Mouse (Mus musculus) MEL (cell line): ENCODE results near the gene Sox6. TPM values are rescaled to one million over a fixed set of nuclear protein-coding genes. Genes with fewer than 3 reads are reported as not detected.

ENCODE experiments used
- DNase-seq: peaks from one replicate; pipeline ENCODE4 v3.0.0; 2011; ENCODE audit warnings: low read depth, low spot score
- H3K27ac ChIP-seq: 2 replicates; pipeline ENCODE4 v1.5.1; 2012; ENCODE audit warnings: low read depth, mild to moderate bottlenecking, control low read depth, low read length, moderate library complexity; ENCODE audit not compliant: control insufficient read depth
- H3K27me3 ChIP-seq, 2 experiments: fragments of 150-350 bp in 1 of 2; sonication (generic) in 1 of 2; 2 replicates each; pipeline ENCODE4 v1.6.1; 2012; ENCODE audit warnings: low read length in 2 of 2, mild to moderate bottlenecking in 2 of 2, improper control_type of control experiment in 1 of 2, moderate library complexity in 1 of 2; ENCODE audit not compliant: insufficient read depth in 2 of 2, control insufficient read depth in 1 of 2
- H3K36me3 ChIP-seq, 2 experiments: 2 replicates each; pipeline ENCODE4 v1.6.1; 2012 to 2014; ENCODE audit warnings: low read length in 2 of 2, improper control_type of control experiment in 1 of 2, inconsistent platforms in 1 of 2, mild to moderate bottlenecking in 1 of 2; ENCODE audit not compliant: insufficient read depth in 2 of 2, control insufficient read depth in 1 of 2
- H3K4me1 ChIP-seq, 2 experiments: fragments of 150-350 bp in 1 of 2; sonication (generic) in 1 of 2; 2 replicates each; pipeline ENCODE4 v1.6.1; 2012; ENCODE audit warnings: low read length in 2 of 2, improper control_type of control experiment in 1 of 2, mild to moderate bottlenecking in 1 of 2; ENCODE audit not compliant: insufficient read depth in 2 of 2, control insufficient read depth in 1 of 2
- H3K4me3 ChIP-seq, 2 experiments: fragments of 150-350 bp in 1 of 2; sonication (generic) in 1 of 2; 2 replicates each; pipeline ENCODE4 v1.5.1; 2012; ENCODE audit warnings: low read depth in 2 of 2, low read length in 2 of 2, mild to moderate bottlenecking in 2 of 2, moderate library complexity in 2 of 2, control low read depth in 1 of 2, improper control_type of control experiment in 1 of 2; ENCODE audit not compliant: control insufficient read depth in 1 of 2, insufficient read depth in 1 of 2
- H3K79me2 ChIP-seq: 2 replicates; pipeline ENCODE4 v1.6.1; 2012; ENCODE audit warnings: mild to moderate bottlenecking, low read length, moderate library complexity; ENCODE audit not compliant: control insufficient read depth, poor library complexity, insufficient read depth
- H3K9ac ChIP-seq: 2 replicates; pipeline ENCODE4 v1.6.1; 2012; ENCODE audit warnings: low read depth, mild to moderate bottlenecking, control low read depth, low read length, moderate library complexity; ENCODE audit not compliant: control insufficient read depth, poor library complexity, severe bottlenecking
- H3K9me3 ChIP-seq: fragments of 150-350 bp; sonication (generic); replicated peaks from 2 replicates; pipeline ENCODE4 v1.6.1; 2012; ENCODE audit warnings: mild to moderate bottlenecking, low read length, improper control_type of control experiment, moderate library complexity; ENCODE audit not compliant: insufficient read depth
- BHLHE40 ChIP-seq: IDR thresholded peaks from 2 replicates; pipeline ENCODE4 v1.6.1; 2012; ENCODE audit warnings: low read depth, mild to moderate bottlenecking, inconsistent platforms, low read length, improper control_type of control experiment, borderline replicate concordance
- EP300 ChIP-seq, 2 experiments: IDR thresholded peaks; 2 replicates each; pipeline ENCODE4 v1.6.1; 2011; ENCODE audit warnings: improper control_type of control experiment in 2 of 2, low read length in 2 of 2, low read depth in 1 of 2, mild to moderate bottlenecking in 1 of 2
- ETS1 ChIP-seq: IDR thresholded peaks from 2 replicates; pipeline ENCODE4 v1.6.1; 2012; ENCODE audit warnings: low read depth, mild to moderate bottlenecking, inconsistent platforms, low read length, improper control_type of control experiment, moderate library complexity
- HCFC1 ChIP-seq: IDR thresholded peaks from 2 replicates; pipeline ENCODE4 v1.6.1; 2012; ENCODE audit warnings: low read depth, mild to moderate bottlenecking, inconsistent platforms, low read length, improper control_type of control experiment, moderate library complexity
- JUND ChIP-seq: IDR thresholded peaks from 2 replicates; pipeline ENCODE4 v1.6.1; 2011; ENCODE audit warnings: low read depth, mild to moderate bottlenecking, improper control_type of control experiment, low read length
- KAT2A ChIP-seq: conservative IDR thresholded peaks from 2 replicates; pipeline ENCODE4 v1.6.1; 2012; ENCODE audit warnings: low read depth, low read length, improper control_type of control experiment, inconsistent platforms
- MAFK ChIP-seq: IDR thresholded peaks from 2 replicates; pipeline ENCODE4 v1.6.1; 2011; ENCODE audit warnings: low read depth, mild to moderate bottlenecking, low read length, improper control_type of control experiment, borderline replicate concordance
- MAX ChIP-seq: IDR thresholded peaks from 2 replicates; pipeline ENCODE4 v1.6.1; 2011; ENCODE audit warnings: low read length, improper control_type of control experiment
- MAZ ChIP-seq: IDR thresholded peaks from 2 replicates; pipeline ENCODE4 v1.6.1; 2012; ENCODE audit warnings: low read depth, mild to moderate bottlenecking, inconsistent platforms, low read length, improper control_type of control experiment
- MEF2A ChIP-seq: IDR thresholded peaks from 2 replicates; pipeline ENCODE4 v1.6.1; 2014; ENCODE audit warnings: low read depth, mild to moderate bottlenecking, inconsistent platforms, low read length, improper control_type of control experiment; ENCODE audit not compliant: poor library complexity, insufficient replicate concordance, severe bottlenecking; ENCODE audit errors: extremely low read depth
- MXI1 ChIP-seq: IDR thresholded peaks from 2 replicates; pipeline ENCODE4 v1.6.1; 2011; ENCODE audit warnings: mild to moderate bottlenecking, low read depth, low read length, improper control_type of control experiment
- MYB ChIP-seq: IDR thresholded peaks from 2 replicates; pipeline ENCODE4 v1.6.1; 2011; ENCODE audit warnings: mild to moderate bottlenecking, low read depth, low read length, improper control_type of control experiment
- MYC ChIP-seq: IDR thresholded peaks from 2 replicates; pipeline ENCODE4 v1.6.1; 2011; ENCODE audit warnings: low read depth, mild to moderate bottlenecking, low read length, improper control_type of control experiment, moderate library complexity
- POLR2AphosphoS2 ChIP-seq: IDR thresholded peaks from 2 replicates; pipeline ENCODE4 v1.6.1; 2011; ENCODE audit warnings: low read length, improper control_type of control experiment
- RCOR1 ChIP-seq: IDR thresholded peaks from 2 replicates; pipeline ENCODE4 v1.6.1; 2012; ENCODE audit warnings: low read depth, mild to moderate bottlenecking, inconsistent platforms, low read length, improper control_type of control experiment
- SMC3 ChIP-seq: IDR thresholded peaks from 2 replicates; pipeline ENCODE4 v1.6.1; 2011; ENCODE audit warnings: low read depth, low read length, improper control_type of control experiment
- TAL1 ChIP-seq: IDR thresholded peaks from 2 replicates; pipeline ENCODE4 v1.6.1; 2012; ENCODE audit warnings: mild to moderate bottlenecking, inconsistent platforms, low read length, moderate library complexity, mixed read lengths
- TBP ChIP-seq: IDR thresholded peaks from 2 replicates; pipeline ENCODE4 v1.8.0; 2011; ENCODE audit warnings: low read depth, low read length, improper control_type of control experiment
- TCF12 ChIP-seq: IDR thresholded peaks from 2 replicates; pipeline ENCODE4 v1.6.1; 2014; ENCODE audit warnings: low read depth, mild to moderate bottlenecking, inconsistent platforms, low read length, improper control_type of control experiment, moderate library complexity
- USF1 ChIP-seq: IDR thresholded peaks from 2 replicates; pipeline ENCODE4 v1.6.1; 2014; ENCODE audit warnings: low read depth, mild to moderate bottlenecking, inconsistent platforms, low read length, improper control_type of control experiment, moderate library complexity
- USF2 ChIP-seq, 2 experiments: IDR thresholded peaks; 2 replicates each; pipeline ENCODE4 v1.6.1; 2011 to 2012; ENCODE audit warnings: improper control_type of control experiment in 2 of 2, low read length in 2 of 2, borderline replicate concordance in 1 of 2, inconsistent platforms in 1 of 2, low read depth in 1 of 2, mild to moderate bottlenecking in 1 of 2; ENCODE audit not compliant: insufficient read depth in 1 of 2
- ZC3H11A ChIP-seq: IDR thresholded peaks from 2 replicates; pipeline ENCODE4 v1.6.1; 2012; ENCODE audit warnings: low read depth, mild to moderate bottlenecking, inconsistent platforms, low read length, improper control_type of control experiment
- ZMIZ1 ChIP-seq: IDR thresholded peaks from 2 replicates; pipeline ENCODE4 v1.6.1; 2012; ENCODE audit warnings: low read depth, mild to moderate bottlenecking, inconsistent platforms, low read length, improper control_type of control experiment, moderate library complexity
- ZNF384 ChIP-seq: IDR thresholded peaks from 2 replicates; pipeline ENCODE4 v1.6.1; 2012; ENCODE audit warnings: low read depth, mild to moderate bottlenecking, inconsistent platforms, low read length, improper control_type of control experiment
- polyA plus RNA-seq, 2 experiments: library from polyadenylated mRNA; stranded (reverse) in 1 of 2; unstranded in 1 of 2; fragments of >175 nt in 1 of 2; fragments of >200 nt in 1 of 2; gene quantifications; 2 replicates each; pipeline versions ENCODE4 v1.2.1 to v1.2.4; 2012; ENCODE audit warnings: low replicate concordance in 2 of 2, low read depth in 1 of 2; ENCODE audit not compliant: insufficient read length in 2 of 2, insufficient read depth in 1 of 2, missing spikeins in 1 of 2
- total RNA-seq: library from RNA; depleted of rRNA; stranded (reverse); fragments of 300-350 nt; gene quantifications from 2 replicates; pipeline ENCODE4 v1.2.3, GENCODE M21; 2012

Sox6 gene
- total and polyA plus RNA-seq, 3 experiments = 2.6 to 4.6 TPM; not detected in 1

- Histone ChIP-seq H3K4me1 (no peaks in the 10 kb centered on the region), H3K27me3 (no peaks in the 10 kb centered on the region; a peak in 1 of 4 replicates), H3K4me3 (no peak overlapping the region), H3K9me3 (no peaks in the 10 kb centered on the region), H3K9ac (no peak overlapping the region), H3K36me3 (no peaks in the 10 kb centered on the region), H3K27ac (no peak overlapping the region)
- DNase-seq = no peak
- TF ChIP-seq POLR2AphosphoS2 (no peak), ZC3H11A (no peak), BHLHE40 (no peak), MAFK (no peak), ETS1 (no peak), SMC3 (no peak), MEF2A (no peak), MYB (no peak), ZNF384 (no peak), TAL1 (no peak), TCF12 (no peak)
- TF ChIP-seq, all 39 proteins: peak for 0
- no peaks in the 10 kb centered on the region for H3K79me2 ChIP-seq
Measured at GRCm38 (mm10) chr7:115789116-115789823, 249.3 kb downstream of the Sox6 start.

GRCm38 (mm10) chr7:115783982-115784917 lies 254.3 kb downstream of the Sox6 start:
- no peaks in the 10 kb centered on the region for H3K36me3 ChIP-seq
- no peak for DNase-seq
- H3K9ac ChIP-seq = no peak overlapping the region
- H3K9me3 ChIP-seq = no peaks in the 10 kb centered on the region
- TF ChIP-seq USF2 (IDR thresholded peaks at IDR 0.05; ENCODE audit: borderline replicate concordance in 1 of 2, insufficient read depth in 1 of 2, low read depth in 1 of 2, low read length in 2 of 2) (no peak), KAT2A (no peak), MEF2A (no peak), TBP (no peak), BHLHE40 (no peak), ETS1 (no peak), EP300 (IDR thresholded peaks at IDR 0.05; ENCODE audit: low read depth in 1 of 2, low read length in 2 of 2) (no peak), MYC (no peak), JUND (no peak), RCOR1 (no peak), USF1 (no peak), MAX (no peak), ZMIZ1 (no peak), MXI1 (no peak), HCFC1 (no peak), MAZ (no peak), SMC3 (no peak)
- H3K27me3 ChIP-seq = no peaks in the 10 kb centered on the region; a peak in 1 of 4 replicates
- no peak overlapping the region for H3K27ac ChIP-seq
- H3K4me3 ChIP-seq = no peak overlapping the region
- no peaks in the 10 kb centered on the region for H3K79me2 ChIP-seq
- H3K4me1 ChIP-seq = no peaks in the 10 kb centered on the region
